Mouse (Mus musculus) frontal cortex, postnatal 14 days (tissue): Measurements from ENCODE around the gene Pde1c.

ENCODE experiments used
- DNase-seq, 2 experiments: peaks; one replicate each; pipeline ENCODE4 v3.0.0; 2022; ENCODE audit warnings: low spot score in 2 of 2

Gene Pde1c

GRCm38 (mm10) chr6:56331432-56331831, 237.5 kb downstream of the Pde1c start:
- no peak for DNase-seq

DNA sequence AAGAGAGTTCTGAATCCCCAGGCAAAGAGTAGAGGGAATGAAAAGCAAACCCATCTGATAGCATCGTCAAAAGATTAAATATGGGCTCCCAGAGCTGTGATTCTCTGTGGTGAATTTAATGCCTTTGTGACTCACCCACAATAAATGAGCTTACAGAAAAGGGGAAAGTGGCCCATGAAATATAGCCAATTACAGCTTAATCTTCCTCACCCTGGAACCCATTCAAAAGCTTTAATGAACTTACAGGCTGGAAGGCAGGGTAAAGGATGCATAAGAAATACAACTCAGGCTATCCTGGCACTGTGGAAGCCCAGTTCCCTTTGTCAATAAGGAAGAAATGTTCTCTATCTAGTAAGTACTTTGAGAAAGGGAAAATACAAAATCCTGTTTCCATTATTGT, 240.8 kb downstream of the Pde1c start:
- DNase-seq, result no peak

- DNase-seq, result no peak
Observed at GRCm38 (mm10) chr6:56322799-56323198, 246.1 kb downstream of the Pde1c start.

DNA sequence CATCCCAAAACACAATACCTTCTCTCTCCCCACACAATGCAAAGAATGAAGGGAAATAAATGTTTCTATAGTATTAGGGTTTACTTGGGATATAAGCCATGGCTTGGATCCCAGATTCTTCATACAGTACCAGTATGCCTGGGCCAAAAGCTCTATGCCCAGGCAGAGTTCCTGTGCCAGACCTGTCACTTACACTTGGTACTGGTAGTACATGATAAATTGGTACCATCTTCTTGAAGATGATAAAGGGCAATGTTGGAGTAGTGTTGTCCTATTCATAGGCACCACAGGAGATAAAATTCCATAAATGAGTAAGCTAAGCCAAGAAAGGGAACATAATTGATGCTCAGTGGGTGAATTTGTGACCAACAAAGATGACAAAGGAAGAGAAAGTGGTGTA, 258.6 kb downstream of the Pde1c start:
- DNase-seq, result no peak

GRCm38 (mm10) chr6:56306066-56306465, 262.8 kb downstream of the Pde1c start:
- DNase-seq, result no peak

GRCm38 (mm10) chr6:56292176-56292575, 276.7 kb downstream of the Pde1c start:
- DNase-seq, result no peak

- DNase-seq, result no peak
Observed at GRCm38 (mm10) chr6:56289307-56289706, 279.6 kb downstream of the Pde1c start.

- DNase-seq, result no peak
Observed at GRCm38 (mm10) chr6:56284821-56285220, 284.1 kb downstream of the Pde1c start.

DNA sequence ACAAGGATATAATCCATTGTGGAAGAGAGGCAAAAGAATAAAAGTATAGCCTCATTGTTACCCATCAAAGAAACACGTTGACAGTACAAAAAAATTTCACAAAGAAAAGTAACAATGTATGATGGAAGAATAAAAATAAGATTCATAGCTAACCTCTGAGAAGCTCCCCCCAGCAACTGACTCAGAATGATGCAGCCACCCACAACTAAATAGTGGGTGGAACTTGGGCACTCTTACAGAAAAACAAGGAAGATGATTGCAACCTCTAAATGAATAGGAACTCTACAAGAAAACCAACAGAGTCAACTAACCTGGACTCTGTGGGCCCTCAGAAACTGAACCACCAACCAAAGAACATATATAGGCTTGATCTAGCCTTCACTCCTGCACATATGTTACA, 293.4 kb downstream of the Pde1c start:
- DNase-seq, result no peak

GRCm38 (mm10) chr6:56271741-56272140, 297.2 kb downstream of the Pde1c start:
- DNase-seq, result no peak

- no peak for DNase-seq
Observed at GRCm38 (mm10) chr6:56264509-56264908, 304.4 kb downstream of the Pde1c start.

DNA sequence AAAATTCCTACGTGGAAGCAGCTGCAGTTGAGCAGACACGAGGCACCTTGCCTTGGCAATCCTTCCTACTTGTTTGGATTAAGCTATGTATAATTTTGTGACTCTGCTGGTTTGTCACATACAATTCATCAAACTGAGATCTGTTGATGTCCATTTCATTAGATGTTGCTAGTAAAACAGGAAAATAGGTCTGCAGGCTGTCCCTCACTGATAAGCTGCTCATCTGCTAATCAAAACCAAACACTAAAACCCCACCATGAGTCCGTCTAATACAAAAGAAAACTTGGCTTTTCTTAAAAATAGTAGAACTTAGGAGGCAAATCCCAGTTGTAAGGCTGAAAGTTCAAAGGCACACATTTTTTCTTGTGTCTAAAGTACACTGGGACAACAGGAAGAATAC, 308.8 kb downstream of the Pde1c start:
- DNase-seq, result no peak

- no peak for DNase-seq
Observed at GRCm38 (mm10) chr6:56257555-56258297, 311.2 kb downstream of the Pde1c start.

DNA sequence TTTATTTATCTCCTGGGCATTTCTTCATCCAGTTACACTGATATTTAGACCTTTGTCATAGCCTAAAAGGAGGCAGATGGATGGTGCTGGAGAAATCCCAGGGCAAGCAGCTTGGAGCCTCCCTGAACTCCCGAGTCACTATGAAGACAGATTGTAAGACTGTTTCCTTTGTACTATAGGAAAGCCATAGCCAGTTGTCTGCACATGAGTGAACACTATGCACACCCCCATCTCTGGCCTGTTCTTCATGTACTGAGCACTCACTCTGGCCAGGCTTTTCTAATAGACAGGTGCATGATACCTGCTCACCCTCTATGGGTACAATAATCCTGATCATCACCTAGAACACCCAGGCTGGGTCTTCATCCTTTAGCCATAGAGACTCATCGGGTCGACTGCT, 318.8 kb downstream of the Pde1c start:
- DNase-seq, result no peak

- DNase-seq, result no peak
Observed at GRCm38 (mm10) chr6:56191426-56192140, 377.3 kb downstream of the Pde1c start.

GRCm38 (mm10) chr6:56176485-56176884, 392.4 kb downstream of the Pde1c start:
- DNase-seq, result no peak

DNA sequence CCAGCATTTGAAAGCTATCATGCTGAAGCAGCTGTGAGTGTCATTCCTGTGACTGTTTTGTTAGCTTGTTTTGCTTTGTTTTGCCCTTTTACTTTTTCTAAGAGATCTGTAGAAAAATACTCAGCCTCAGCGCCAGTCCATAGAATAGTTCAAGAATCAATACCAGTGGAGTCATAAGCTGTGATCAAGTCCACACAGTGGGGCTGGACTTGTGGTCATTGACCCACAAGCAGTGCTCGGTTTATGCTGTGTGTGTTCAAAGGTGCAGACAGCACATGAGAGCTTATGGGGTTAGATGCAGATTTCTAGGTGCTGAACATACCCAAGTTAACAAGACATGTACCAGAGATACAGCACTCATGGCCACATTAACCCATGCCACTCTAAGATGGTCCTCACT, 396.7 kb downstream of the Pde1c start:
- DNase-seq, result no peak

DNA sequence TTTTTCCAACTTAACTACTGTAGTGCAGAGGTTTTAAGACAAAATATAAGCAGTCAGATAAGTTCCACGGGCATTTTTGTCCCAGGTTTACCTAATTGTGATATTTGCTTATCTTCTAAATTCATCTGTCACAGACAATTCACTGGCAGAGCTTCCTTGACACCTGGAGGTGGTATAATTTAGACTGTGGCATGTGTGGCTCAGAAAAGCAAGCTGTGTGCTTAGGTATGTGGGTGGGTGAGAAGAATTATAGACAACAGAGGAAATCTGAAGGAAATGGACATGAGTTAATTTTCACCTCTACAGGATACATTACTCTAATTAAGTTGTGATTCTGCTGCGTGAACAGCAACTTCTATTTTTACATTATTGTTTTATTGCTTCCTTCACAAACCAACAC, 400.2 kb downstream of the Pde1c start:
- no peak for DNase-seq

GRCm38 (mm10) chr6:56158217-56158616, 410.7 kb downstream of the Pde1c start:
- no peak for DNase-seq

GRCm38 (mm10) chr6:56156836-56157235, 412.1 kb downstream of the Pde1c start:
- no peak for DNase-seq

DNA sequence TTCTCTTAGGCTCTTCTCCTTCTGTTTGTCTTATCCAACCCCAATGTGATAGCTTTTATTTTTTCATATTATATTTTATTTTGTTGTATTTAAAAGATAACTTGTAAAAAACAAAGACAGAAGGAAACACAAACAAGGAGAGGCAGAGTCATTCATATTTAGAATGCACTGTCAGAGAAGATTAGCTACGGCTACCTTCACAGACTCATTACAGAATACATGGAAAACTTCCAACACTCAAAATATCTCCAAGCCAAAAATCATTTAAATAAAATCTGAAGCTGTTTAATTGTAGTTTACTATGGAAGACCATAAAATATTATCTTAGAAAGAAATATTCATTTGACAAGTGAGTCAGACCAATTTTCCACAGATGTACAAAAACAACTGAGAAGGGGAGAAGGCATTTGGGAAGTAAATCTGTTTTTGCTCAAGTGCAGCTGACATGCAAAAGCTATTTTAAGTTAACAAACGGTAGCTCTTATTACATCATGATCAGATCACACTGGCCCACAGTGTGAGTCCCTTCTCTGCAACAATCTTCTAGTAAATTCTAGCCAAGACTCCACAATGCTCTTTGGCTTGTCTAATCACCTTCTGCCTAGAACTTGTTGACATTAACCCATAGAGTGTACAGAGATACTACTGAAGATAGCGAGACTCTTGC, 438.3 kb downstream of the Pde1c start:
- no peak for DNase-seq

GRCm38 (mm10) chr6:56099520-56100101, 469.3 kb downstream of the Pde1c start:
- DNase-seq, result no peak

- DNase-seq, result no peak
Observed at GRCm38 (mm10) chr6:56098427-56098826, 470.5 kb downstream of the Pde1c start.
